Mouse (Mus musculus): Measurements from ENCODE around the gene Zfp42.
"Not testable (repeated sequence)": the region's sequence is repeated elsewhere in the genome, so short reads cannot be mapped to it uniquely, and the experiment has no call there.

Gene Zfp42

DNA sequence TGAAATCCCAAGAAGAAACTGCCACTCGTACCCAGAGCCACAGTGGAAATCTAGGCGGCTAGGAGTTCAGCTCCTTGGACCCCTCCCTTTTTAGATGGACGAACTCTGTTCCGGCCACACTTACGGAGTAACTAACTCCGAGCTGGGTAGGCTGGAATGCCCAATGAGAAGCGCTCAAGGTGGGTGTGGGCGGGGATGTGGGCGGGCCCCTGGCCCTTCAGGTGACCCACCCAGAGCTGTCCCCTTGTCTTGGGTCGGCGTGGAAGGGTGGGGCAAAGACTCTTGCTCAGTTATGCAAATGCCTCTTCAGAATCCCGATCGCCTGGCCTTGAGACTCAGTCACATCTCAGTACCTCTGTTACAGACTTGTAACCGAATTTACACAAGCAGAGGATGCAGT, at the start of gene Zfp42:
Gene Zfp42 (minus strand): TSS at position 85 of the 400 bp plus-strand sequence.
- DNase-seq (ENCODE audit: low spot score) = no peak

DNA sequence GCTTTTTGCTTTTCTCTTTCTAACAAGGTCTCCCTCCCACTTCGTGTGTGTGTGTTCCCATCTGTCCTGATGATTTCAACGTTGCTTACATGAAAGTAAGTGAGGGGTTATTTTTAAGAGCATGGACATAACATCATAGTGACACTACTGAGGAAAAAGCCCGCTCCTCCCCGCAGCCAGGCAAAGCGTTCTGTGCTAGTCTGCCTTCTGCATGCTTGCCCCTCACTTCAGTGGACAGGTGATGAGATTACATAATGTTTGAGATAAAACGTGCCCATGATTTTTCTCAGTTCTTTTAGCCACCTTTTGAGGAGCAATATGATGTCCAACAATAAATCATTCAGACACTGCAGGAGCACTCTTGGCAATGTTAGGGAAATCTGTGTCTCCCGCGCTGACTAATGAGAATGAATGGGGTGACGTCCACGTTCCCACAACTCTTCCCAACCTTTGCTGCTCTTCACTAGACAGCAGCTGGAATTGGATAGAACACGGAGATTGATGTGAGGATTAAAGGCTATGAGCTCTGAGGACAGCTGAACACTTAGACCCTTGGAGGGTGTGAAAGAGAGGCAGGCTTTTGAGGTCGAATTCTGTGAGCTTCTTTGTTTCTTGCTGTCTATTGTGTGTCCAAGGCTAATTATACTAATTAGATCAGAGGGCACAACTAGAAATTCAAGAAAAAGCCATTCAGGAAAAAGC, 49.4 kb upstream of the Zfp42 start:
- DNase-seq (ENCODE audit: low spot score) = no peak

DNA sequence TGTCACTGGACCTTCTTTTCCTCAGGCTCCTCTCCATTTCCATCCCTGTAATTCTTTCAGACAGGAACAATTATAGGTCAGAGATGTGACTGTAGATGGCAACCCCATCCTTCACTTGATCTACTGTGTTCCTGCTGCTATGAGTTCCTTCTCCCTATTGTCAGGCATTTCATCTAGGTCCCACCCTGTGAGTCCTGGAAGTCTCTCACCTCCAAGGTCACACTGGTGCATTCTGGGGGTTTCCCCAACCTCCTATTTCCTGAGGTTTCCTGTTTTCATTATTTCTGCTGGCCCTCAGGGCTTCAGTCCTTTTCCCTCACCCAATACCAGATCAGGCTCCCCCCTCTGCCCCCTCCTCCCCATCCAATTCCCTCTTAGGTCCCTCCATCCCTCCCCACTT, 45.5 kb upstream of the Zfp42 start:
- DNase-seq (ENCODE audit: low spot score) = not testable (repeated sequence)

DNA sequence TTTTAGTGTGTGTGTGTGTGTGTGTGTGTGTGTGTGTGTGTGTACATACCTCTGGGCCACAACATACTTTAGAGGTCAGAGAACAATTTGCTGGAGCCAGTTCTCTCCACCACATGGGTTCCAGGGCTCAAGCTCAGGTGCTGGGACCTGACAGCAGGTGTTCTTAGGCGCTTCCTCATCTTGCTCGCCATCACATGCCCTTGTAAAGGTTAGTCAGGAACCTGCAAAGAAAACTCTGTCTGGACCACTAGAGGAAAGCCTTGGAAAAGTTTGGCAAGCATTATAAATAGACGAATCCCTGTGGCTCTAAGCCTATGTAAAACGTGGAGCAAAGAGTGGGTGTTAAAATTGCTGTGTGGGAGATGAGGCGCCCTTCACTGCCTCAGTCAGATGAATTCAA, 31.8 kb upstream of the Zfp42 start:
- DNase-seq (ENCODE audit: low spot score) = no peak

DNA sequence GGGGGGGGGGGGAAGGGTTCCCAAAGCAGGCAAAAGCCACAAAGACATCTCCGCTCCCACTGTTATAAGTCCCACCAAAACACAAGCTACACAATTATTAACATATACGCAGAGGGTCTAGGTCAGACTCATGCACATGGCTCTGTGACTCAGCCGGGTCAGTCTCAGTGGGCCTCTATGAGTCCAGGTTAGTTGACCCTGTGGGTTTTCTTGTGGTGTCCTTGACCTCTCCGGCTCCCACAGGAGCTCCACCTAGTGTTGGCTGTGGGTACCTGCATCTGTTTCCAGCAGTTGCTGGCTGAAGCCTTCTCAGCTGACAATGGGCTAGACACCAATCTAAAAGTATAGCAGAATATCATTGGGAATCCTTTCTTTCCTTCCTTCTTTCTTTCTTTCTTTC, 26.7 kb upstream of the Zfp42 start:
- no peak for DNase-seq (ENCODE audit: low spot score)

DNA sequence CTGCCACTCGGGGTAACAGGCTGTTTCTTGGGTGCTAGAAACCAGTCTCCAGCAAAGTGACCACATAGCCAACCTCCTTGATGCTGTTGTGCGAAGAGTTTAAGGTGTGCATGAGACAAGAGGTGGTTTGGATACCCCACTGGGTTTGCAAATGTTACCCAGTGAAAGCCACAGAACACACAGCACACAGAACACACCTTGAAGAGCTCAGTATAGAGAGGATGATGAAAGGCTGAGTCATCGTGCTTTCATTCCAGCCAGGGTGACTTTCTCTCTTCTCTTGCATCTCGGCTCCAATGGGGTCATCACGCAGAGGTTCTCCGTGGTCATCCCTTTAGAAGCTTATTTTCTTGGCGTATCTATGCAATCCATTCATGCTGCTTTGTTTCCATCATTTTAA, 24.9 kb upstream of the Zfp42 start:
- DNase-seq (ENCODE audit: low spot score) = no peak

DNA sequence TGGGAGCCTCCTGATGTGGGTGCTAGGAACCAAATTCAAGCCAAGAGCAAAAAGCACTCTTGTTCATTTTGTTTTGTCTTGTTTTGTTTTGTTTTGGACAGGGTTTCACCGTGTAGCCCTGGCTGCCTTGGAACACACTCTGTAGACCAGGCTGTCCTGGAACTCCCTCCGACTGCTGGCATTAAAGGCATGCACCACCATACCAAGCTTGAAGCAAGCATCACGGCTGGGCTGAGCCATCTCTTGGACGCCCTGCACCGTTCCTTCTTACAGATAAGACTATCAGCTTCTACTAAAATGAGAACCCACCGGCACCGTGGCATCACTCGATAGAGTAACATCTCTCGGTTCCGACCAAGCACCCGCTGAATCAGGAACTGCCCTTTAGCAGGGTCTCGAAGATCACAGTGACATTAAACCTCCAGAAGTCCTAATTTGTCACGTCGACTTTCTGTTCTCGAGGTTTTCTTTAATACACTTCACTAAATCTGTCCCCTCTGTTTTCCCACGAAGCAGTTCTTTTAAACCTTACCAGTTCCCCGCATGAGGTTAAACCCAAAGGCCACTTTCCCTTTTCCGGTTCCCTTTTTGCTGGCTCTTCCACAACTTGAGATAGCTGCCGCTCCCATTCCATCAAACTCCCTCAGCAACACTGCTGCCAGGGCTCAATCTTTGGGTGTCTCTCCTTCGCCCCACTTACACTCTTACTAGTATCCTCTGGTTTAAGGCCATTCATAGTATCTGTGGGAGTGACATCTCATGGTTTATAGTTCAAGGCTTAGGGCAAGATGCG, 23.3 kb upstream of the Zfp42 start:
- DNase-seq (ENCODE audit: low spot score) = no peak

DNA sequence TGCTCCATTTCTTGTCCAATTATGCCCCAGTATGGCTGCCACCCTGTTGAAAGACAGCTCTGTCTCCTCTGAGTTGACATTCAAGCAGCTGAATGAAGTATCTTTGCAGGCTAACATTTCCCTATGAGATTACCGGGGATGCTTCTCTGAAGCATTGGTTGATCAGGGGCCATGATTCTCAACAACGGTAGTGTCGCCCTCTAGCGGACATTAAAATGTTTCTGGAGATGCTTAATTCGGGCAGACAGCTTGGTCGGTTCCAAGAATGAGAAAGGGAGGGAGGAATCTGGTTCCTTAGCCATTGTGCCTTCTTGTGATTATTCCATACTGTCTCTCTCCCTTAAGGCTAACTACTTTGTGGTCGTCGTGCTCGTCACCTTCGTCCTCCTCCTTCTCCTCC, 21.9 kb upstream of the Zfp42 start:
- DNase-seq (ENCODE audit: low spot score) = no peak

DNA sequence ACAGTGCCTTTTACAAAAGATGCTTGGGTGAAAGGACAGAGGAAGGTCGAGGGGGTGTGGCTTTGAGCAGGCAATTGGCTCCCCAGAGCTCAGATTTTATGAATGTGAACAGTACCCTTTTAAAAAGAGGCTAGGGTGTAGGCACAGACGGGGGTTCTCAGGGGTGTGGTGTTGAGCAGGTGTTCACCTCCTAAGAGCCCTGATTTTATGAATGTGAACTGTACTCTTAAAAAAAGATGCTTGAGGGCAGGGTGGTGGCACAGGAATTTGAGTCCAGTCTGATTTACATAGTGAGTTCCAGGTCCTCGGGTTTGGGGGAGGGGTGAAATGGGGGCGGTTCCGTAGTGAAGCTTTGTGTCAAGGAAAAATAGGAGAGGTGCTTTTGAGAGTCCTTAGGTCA, 14.0 kb upstream of the Zfp42 start:
- DNase-seq (ENCODE audit: low spot score) = no peak

DNA sequence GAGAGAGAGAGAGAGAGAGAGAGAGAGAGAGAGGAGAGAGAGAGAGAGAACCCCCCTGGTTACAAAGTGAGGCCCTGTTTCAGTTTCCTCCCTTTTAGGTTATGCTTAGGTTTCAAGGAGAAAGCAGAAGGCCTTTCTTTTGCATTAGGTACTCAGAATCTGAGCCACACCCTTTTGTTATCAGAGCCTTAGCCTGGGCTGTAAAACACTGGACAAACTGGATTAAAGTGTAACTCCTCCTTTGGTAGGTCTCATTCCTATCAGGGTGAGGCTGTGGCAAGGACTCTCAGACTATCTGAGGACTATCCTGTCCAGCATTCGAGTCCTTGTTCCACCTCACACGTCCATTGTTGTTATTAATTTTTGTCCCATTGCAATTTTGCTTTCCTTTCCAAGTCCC, 1.4 kb upstream of the Zfp42 start:
- DNase-seq (ENCODE audit: low spot score) = no peak

DNA sequence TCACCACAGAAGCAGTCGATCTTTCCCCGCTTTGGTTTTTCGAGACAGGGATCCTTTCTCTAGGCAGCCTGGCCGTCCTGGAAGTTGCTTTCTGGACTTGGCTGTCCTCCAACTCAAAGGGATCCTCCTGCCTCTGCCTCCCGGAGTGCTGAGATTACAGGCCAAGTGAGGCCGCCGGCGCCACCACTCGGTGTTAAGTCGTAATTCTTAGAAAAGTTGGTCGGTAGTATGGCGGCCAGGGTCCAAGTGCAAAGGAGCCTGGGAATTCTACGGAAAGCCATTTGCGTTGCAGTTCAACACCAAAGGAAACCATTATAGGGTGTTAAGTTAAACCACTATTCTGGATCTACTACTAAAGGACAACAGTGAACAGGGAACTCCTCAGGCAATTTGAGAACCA, 1.1 kb downstream of the Zfp42 start:
- no peak for DNase-seq (ENCODE audit: low spot score)

DNA sequence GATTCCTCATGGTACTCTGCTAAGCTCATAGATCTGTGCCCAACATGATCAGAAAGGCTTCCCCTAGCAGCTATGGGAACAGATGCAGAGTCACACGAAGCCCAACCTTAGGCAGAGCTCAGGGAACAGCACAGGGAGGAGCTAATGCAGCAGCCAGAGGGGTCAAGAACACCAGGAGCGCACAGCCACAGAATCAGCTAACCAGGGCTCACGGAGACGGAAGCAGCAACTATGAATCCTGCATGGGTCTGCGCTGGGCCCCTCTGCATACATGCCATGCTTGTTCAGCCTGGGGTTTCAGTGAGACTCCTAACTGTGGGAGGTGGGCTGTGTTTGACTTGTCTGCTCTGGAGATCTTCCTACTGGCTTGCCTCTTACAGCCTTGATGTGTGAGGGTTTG, 7.0 kb downstream of the Zfp42 start:
- DNase-seq (ENCODE audit: low spot score) = no peak

DNA sequence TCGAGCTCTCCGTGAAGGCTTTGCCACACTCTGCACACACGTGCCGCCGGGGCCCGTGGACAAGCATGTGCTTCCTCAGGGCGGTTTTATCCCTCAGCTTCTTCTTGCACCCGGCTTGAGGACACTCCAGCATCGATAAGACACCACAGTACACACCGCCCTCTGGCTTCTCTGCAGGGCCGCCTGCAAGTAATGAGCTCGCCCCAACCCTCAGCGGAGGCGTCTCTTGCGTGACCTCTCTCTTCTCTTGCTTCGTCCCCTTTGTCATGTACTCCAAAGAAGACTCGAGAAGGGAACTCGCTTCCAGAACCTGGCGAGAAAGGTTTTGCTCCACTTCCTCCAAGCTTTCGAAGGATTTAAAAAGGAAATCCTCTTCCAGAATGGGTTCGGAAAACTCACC, 11.0 kb downstream of the Zfp42 start:
- no peak for DNase-seq (ENCODE audit: low spot score)

DNA sequence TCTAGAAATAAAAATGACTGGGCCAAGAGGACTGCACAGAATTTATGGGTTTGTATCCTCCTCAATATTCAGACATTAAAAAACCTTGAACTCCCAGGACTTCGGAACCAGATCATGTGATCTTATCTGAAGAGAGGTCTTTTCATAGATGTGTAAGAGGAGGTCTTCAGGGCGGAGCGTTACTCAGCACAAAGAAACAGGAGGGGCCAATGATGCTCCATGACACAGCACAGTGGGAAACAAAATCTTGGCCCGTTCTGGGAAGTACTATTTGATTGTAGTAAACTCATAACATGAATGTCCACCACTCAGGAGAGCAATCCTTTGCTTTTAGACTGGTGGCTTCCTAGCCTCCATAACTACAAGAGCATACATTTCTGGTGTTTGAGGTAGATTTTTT, 12.6 kb downstream of the Zfp42 start:
- DNase-seq (ENCODE audit: low spot score) = no peak

DNA sequence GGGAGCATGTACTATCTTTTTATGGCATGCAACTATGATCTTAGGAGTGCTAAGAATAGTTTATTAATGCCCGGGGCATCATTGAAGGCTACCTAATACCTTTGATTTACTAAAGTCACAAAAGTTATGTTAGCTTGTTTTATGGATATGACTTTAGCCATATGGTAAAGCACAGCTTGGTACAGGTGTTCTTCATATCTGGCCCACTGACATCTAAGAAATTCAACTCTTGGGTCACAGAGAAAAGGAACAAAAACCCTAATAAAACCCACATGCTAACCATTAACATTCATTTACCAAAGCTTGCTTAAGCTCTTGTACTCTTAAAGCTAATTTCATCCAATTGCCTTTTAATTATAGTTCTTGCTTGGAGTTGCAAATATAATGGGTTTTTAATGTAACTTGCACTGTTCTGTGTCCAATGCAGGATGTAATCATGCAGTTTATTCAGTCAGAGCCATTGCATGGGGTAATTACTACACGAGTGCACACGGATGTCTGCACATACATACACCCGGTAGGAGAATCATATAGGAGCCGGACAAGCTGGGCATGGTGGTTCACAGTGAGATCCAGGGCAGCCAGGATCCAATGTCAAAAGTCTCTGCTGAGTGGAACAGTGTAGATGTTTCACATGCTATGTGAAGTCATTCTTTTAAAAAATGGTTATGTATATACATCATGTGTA, 16.2 kb downstream of the Zfp42 start:
- DNase-seq (ENCODE audit: low spot score) = no peak

DNA sequence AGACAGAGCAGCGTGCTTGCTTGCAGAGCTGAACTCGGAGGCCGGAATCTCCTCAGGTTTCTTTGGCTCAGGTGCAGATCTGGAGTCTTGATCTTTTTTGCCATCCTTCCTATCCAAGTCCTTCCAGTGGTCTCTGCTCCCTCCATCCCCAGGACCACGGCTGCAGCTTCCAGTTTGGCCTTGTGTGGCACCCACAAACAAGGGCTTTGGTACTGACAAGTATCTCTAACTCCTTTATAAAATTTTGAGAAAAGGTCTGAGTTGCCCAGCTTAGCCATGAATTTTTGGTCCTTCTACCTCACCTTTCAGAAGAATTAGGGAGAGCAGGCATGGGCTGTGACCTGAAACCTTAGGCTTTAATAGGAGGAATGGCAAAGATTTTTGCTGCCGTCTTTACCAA, 17.0 kb downstream of the Zfp42 start:
- DNase-seq (ENCODE audit: low spot score) = no peak

DNA sequence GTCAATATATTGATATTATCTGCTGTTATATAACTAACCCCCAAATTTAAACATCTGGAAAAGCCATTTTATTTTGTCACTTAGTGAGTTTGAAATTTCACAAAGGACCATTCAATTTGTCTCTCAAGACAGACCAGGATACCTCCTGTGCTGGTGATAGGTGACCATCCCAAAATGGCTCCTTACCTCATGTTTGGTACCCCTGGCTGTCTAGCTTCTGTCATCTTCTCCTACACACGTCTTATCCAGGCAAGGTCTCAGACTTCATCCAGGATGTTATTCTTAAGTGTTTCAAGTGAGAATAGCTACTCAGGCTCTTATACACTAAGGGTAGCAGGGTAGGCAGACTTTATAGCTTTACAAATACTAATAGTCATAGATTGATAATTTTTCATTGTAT, 17.9 kb downstream of the Zfp42 start:
- no peak for DNase-seq (ENCODE audit: low spot score)

DNA sequence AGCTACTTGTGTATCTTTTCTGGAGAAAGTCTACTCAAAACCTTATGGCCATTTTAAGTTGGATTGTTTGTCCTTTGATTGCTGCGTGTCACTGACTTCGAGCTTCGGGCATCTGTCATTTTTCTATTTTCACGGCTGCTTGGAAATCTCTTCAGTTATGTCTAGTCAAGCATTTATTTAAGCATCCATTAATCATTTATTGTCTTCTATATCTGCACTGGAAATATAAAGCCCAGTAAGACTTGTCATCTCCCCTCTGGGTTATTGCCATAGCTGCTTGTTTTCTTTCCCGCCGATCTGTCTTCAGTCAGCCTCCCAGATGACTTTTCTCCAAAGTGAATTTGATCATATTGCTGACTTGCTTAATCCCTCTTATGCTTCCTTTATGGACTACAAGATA, 19.3 kb downstream of the Zfp42 start:
- no peak for DNase-seq (ENCODE audit: low spot score)

DNA sequence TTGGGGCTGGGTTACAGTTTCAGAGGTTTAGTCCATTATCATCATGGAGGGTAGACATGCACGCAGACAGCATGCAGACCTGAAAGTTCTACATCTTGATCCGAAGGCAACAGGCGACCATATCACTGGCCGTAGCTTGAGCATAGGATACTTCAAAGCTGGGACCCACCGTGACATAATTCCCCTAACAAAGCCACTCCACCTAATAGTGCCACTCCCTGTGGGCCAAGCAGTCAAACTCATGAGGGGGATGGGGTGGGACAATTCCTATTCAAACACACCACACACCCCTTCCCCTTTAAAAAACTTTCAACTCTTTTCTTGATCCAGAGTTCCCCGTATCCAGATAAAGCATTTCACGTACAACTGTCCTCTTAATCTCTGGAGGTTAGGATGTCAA, 23.5 kb downstream of the Zfp42 start:
- DNase-seq (ENCODE audit: low spot score) = no peak

DNA sequence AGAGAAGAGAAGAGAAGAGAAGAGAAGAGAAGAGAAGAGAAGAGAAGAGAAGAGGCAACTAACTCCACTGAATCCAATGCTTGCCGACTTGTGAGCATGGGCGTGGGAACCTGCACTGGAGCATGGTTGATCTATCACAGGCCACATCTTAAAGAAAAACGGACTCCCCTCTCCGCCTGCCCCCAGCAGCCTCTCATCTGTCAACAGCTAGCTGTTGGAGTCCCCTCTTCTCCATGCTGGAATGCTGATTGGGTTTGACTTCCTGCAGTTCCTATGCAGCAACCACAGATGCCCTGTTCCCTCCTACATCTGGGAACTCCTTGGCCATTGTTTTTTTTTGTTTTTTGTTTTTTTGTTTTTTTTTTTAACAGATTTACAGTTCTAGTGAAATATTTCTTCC, 28.4 kb downstream of the Zfp42 start:
- no peak for DNase-seq (ENCODE audit: low spot score)

DNA sequence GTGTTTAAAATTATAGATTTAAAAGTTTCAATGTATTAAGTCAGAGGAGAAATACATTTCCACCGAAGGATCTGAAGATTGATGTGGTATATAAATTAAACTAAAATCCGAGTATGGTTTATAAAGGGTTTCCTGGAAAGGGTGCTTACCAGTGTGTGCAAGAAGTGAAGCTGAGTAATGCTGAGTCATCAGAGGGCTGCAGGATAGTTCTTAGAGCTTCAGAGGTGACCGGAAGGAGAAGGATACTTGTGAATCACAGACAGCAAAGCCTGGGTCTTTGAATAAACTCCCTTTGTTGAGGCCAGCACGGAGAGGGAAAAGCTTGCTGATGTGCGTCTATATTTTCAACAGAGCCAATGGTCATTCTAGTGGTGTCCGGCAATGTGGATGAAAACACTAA, 45.8 kb downstream of the Zfp42 start:
- DNase-seq (ENCODE audit: low spot score) = no peak

DNA sequence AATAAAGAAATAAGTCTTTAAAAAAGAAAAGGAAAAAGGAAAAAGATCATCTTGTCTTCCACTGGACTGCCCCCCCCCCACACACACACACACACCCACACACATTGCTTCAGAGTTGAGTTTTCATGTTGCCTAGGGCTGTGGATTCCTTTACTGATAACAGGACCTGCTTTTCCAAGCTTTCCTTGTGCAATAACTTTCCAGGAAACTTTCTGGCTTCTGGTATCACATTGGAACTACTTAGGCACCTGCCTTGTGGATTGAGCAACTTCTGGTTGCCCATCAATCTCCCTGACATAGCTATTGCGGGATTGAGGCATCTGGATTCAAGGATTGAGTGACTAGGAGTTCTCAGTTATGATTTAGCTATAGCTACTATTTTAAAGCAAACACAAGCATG, 48.9 kb downstream of the Zfp42 start:
- DNase-seq (ENCODE audit: low spot score) = no peak

DNA sequence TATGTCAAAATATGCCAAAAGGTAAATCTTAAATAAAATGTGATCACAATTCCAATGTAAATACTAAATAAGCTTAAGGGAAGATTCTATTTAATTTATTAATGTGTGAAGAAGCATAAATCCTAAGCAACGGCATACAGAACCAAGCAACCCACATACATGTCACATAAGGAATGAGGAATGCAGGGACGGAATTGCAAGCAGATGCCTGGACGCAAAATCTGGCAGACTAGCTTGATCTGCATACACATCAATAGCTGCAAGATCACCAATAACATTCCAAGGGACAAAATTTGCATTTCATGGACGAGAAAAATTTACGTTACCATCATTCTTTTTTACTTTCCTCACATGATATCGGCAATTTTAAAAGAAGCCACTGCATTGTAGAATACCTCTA, 51.1 kb downstream of the Zfp42 start:
- DNase-seq (ENCODE audit: low spot score) = no peak

Measured in c-Kit-positive CD71-positive TER-119-positive erythroid progenitor cells, embryonic 14.5 days (primary cell).